Mouse (Mus musculus) skeletal muscle tissue, adult 2 months (tissue): ENCODE results near the gene Notum.

Source experiments
- DNase-seq: peaks from one replicate; pipeline ENCODE4 v3.0.0-alpha.2; 2012; ENCODE audit warnings: low read depth, low spot score

Notum gene

GRCm38 (mm10) chr11:120661076-120661460 is at the start of gene Notum:
TSS of gene Notum (minus strand) at chr11:120661175.
- no peak for DNase-seq

GRCm38 (mm10) chr11:120710672-120711071 is 49.7 kb upstream of the Notum start:
- DNase-seq: no peak

GRCm38 (mm10) chr11:120709551-120709950 is 48.6 kb upstream of the Notum start:
- no peak for DNase-seq

GRCm38 (mm10) chr11:120707969-120708368 is 47.0 kb upstream of the Notum start:
- no peak for DNase-seq

- no peak for DNase-seq
Measured at GRCm38 (mm10) chr11:120707225-120707624, 46.2 kb upstream of the Notum start.

GRCm38 (mm10) chr11:120706120-120706519 is 45.1 kb upstream of the Notum start:
- DNase-seq: no peak

- DNase-seq: no peak
Measured at GRCm38 (mm10) chr11:120704486-120705325, 43.7 kb upstream of the Notum start.

GRCm38 (mm10) chr11:120703696-120704454 is 42.9 kb upstream of the Notum start:
- DNase-seq: no peak

GRCm38 (mm10) chr11:120697741-120698140 is 36.8 kb upstream of the Notum start:
- peak; percentile 85 for DNase-seq

- DNase-seq: no peak
Measured at GRCm38 (mm10) chr11:120696568-120696967, 35.6 kb upstream of the Notum start.

GRCm38 (mm10) chr11:120695641-120696040 is 34.7 kb upstream of the Notum start:
- no peak for DNase-seq

- DNase-seq: no peak
Measured at GRCm38 (mm10) chr11:120695184-120695583, 34.2 kb upstream of the Notum start.

GRCm38 (mm10) chr11:120693461-120693860 is 32.5 kb upstream of the Notum start:
- no peak for DNase-seq

GRCm38 (mm10) chr11:120692471-120693011 is 31.6 kb upstream of the Notum start:
- no peak for DNase-seq

- DNase-seq: no peak
Measured at GRCm38 (mm10) chr11:120689365-120689764, 28.4 kb upstream of the Notum start.

GRCm38 (mm10) chr11:120686650-120687272 is 25.8 kb upstream of the Notum start:
- DNase-seq: no peak

GRCm38 (mm10) chr11:120684660-120685059 is 23.7 kb upstream of the Notum start:
- no peak for DNase-seq

- DNase-seq: peak; percentile 46
Measured at GRCm38 (mm10) chr11:120684086-120684485, 23.1 kb upstream of the Notum start.

- no peak for DNase-seq
Measured at GRCm38 (mm10) chr11:120683536-120683935, 22.6 kb upstream of the Notum start.

GRCm38 (mm10) chr11:120682683-120683082 is 21.7 kb upstream of the Notum start:
- DNase-seq: no peak

- DNase-seq: no peak
Measured at GRCm38 (mm10) chr11:120679909-120680308, 18.9 kb upstream of the Notum start.

- no peak for DNase-seq
Measured at GRCm38 (mm10) chr11:120676951-120677350, 16.0 kb upstream of the Notum start.
